Mouse (Mus musculus) C2C12 (cell line): ENCODE results near the gene Med12l.

Experiments used
- CEBPB ChIP-seq: IDR thresholded peaks from one replicate; pipeline ENCODE4 v1.6.1; 2011; ENCODE audit warnings: low read depth, mild to moderate bottlenecking, control low read depth, moderate library complexity
- CTCF ChIP-seq: IDR thresholded peaks from one replicate; pipeline ENCODE4 v1.5.1; 2011; ENCODE audit not compliant: control insufficient read depth, insufficient read depth, insufficient read length
- MYOD1 ChIP-seq: IDR thresholded peaks from one replicate; pipeline ENCODE4 v1.6.1; 2011; ENCODE audit warnings: low read depth; ENCODE audit not compliant: control insufficient read depth, insufficient read length
- MYOG ChIP-seq: IDR thresholded peaks from one replicate; pipeline ENCODE4 v1.6.1; 2011; ENCODE audit not compliant: control insufficient read depth, insufficient read length; ENCODE audit errors: extremely low read depth
- USF1 ChIP-seq: IDR thresholded peaks from one replicate; pipeline ENCODE4 v1.6.1; 2011; ENCODE audit warnings: low read depth, mild to moderate bottlenecking, control low read depth, moderate library complexity

DNA sequence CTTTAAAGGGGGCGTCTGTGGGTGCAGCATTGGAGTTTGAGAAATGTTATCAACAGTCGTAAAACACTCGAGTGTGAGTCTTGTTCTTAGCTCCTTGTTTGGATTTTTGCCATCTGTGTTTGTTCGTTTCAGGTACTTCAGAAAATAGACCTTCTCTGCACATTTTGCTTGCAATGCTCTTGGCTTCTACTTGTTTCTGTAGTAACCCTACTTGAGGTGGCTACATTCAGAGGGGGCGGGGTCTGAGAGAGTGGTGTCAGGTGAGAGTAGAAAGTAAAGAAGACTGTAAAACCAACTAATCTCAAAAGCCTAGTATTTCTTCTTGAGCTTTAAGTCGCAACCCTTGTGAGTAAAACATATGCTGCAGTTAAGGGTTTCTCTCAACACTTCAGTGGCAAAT, 23.1 kb downstream of the Med12l start:
- TF ChIP-seq CTCF (no peak), CEBPB (no peak), MYOG (no peak), MYOD1 (no peak), USF1 (no peak)
